In the genomic region with DNA sequence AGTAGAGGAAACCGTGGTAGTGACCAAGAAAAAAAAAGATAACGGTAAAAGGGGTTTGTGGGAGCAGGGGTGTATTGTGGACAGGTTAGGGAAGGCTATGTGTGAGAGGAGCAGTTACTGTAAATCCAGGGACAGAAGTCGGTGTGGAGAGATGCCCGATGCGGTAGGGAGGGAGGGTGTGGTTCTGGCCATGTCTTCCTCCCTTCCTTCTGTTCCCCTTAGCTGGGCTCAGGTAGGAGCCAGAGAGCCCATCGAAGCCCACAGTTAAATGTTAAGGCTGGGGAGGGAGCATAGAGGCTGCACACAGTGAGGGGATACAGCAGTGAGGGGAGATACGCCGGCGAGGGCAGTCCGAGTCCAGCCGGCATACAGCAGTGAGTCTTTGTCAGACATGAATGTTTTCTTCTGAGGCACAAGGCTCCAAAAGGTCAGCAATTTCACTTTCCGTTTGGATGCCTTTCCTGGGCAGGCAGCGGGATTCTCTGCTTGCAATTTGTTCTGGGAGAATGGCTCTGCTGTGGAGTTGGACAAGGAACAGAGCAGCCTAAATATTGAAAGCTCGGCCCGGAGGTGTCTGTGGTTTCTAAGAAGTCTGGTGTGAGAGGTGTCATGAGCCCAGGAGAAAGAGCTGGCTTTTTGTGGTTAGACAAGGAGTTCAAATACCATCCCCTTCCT, we compare ENCODE assay signal across 25 mouse cellular contexts.
A peak's percentile ranks its signal among the peaks of the same experiment; 100 is the strongest.
DNase-seq lines count a peak whose midpoint lies in the region; ATAC-seq lines count a peak whose summit lies in the region.
"Had no signal": no experiment of that assay in that cellular context is flagged by ENCODE, and none has a peak within 500 bp of the region (broad histone marks: within the 10 kb centered on the region; RNA-seq: fewer than 3 reads in every experiment).

No protein-coding gene starts in this region.

- 0 out of 2 replicates have a peak overlapping the region, but pooled peaks have one; percentile 17 for H3K9ac ChIP-seq in hindbrain, embryonic 16.5 days (ENCODE audit: low read depth, low read length)
- no peak overlapping the region for H3K9ac ChIP-seq in hindbrain, embryonic 13.5 days
- H3K9ac ChIP-seq: embryonic facial prominence, embryonic 12.5 days; forebrain, embryonic 12.5 days; hindbrain, embryonic 15.5 days; intestine, embryonic 15.5 days; limb, embryonic 15.5 days; liver, embryonic 14.5 days; lung, embryonic 14.5 days had no signal

- H3K4me1 ChIP-seq in hindbrain, embryonic 16.5 days (ENCODE audit: control insufficient read depth, insufficient read depth, low read depth, low read length): no peaks in the 10 kb centered on the region
- no peaks in the 10 kb centered on the region for H3K4me1 ChIP-seq in hindbrain, embryonic 13.5 days (replicated peaks)
- H3K4me1 ChIP-seq: embryonic facial prominence, embryonic 12.5 days; forebrain, embryonic 12.5 days; hindbrain, embryonic 15.5 days; intestine, embryonic 15.5 days; limb, embryonic 15.5 days had no signal

- no peak overlapping the region for H3K4me3 ChIP-seq in hindbrain, embryonic 16.5 days (ENCODE audit: low read length)
- H3K4me3 ChIP-seq in hindbrain, embryonic 13.5 days: no peak overlapping the region
- H3K4me3 ChIP-seq: embryonic facial prominence, embryonic 12.5 days; forebrain, embryonic 12.5 days; gastrocnemius, adult 2 months; hindbrain, embryonic 15.5 days; intestine, embryonic 15.5 days; left cerebral cortex, adult 2 months; limb, embryonic 15.5 days had no signal

- H3K4me2 ChIP-seq in hindbrain, embryonic 16.5 days (ENCODE audit: low read length): no peak overlapping the region
- no peak overlapping the region for H3K4me2 ChIP-seq in hindbrain, embryonic 13.5 days
- H3K4me2 ChIP-seq: embryonic facial prominence, embryonic 12.5 days; forebrain, embryonic 12.5 days; hindbrain, embryonic 15.5 days; intestine, embryonic 15.5 days; limb, embryonic 15.5 days; lung, embryonic 14.5 days had no signal

- no peak for ATAC-seq in hindbrain, embryonic 16.5 days
- no peak for ATAC-seq in hindbrain, embryonic 13.5 days (ENCODE audit: low FRiP score)
- ATAC-seq: CD4-positive, CD25-positive, alpha-beta regulatory T cell, adult 4 months; intestine, embryonic 15.5 days; Patski had no signal

- H3K27ac ChIP-seq in hindbrain, embryonic 16.5 days (ENCODE audit: low read depth, low read length): no peak overlapping the region
- no peak overlapping the region for H3K27ac ChIP-seq in hindbrain, embryonic 13.5 days
- H3K27ac ChIP-seq: embryonic facial prominence, embryonic 12.5 days; forebrain, embryonic 12.5 days; gastrocnemius, adult 2 months; hindbrain, embryonic 15.5 days; intestine, embryonic 15.5 days; left cerebral cortex, adult 2 months; limb, embryonic 15.5 days; liver, embryonic 14.5 days had no signal

- intact Hi-C loops in left cerebral cortex, postnatal 4 days (cut with DNase I): no loop called here

- DNase-seq in kidney, postnatal 36 days: peak; percentile 5 to 19
- DNase-seq in kidney, adult 9 months: no peak
- DNase-seq in cerebellum, adult 9-10 months: peak; percentile 12
- DNase-seq in retina, embryonic 14.5 days (ENCODE audit: low spot score): no peak
- DNase-seq in left cerebral cortex, postnatal 4 days: no peak
- DNase-seq: adrenal gland, adult 2 months; gastrocnemius, adult 2 months; heart, postnatal 4 days; lung, embryonic 14.5 days; lung, postnatal 36 days; midbrain, embryonic 14.5 days; retina, postnatal 1 day; right cerebral cortex, postnatal 25 days; spleen, adult 18-20 months had no signal

- WGBS in hindbrain, embryonic 16.5 days: 74% methylated on average over 15 of the region's 15 CpGs
- WGBS in hindbrain, embryonic 13.5 days: 80% methylated on average over 15 of the region's 15 CpGs

- H3K36me3 ChIP-seq in hindbrain, embryonic 16.5 days (ENCODE audit: control insufficient read depth, insufficient read depth, low read length): no peaks in the 10 kb centered on the region
- H3K36me3 ChIP-seq in hindbrain, embryonic 13.5 days: no peaks in the 10 kb centered on the region
- H3K36me3 ChIP-seq: embryonic facial prominence, embryonic 12.5 days; forebrain, embryonic 12.5 days; hindbrain, embryonic 15.5 days; intestine, embryonic 15.5 days; limb, embryonic 15.5 days had no signal

- H3K27me3 ChIP-seq in hindbrain, embryonic 16.5 days (replicated peaks; ENCODE audit: control insufficient read depth, insufficient read depth, low read length): no peaks in the 10 kb centered on the region
- no peaks in the 10 kb centered on the region for H3K27me3 ChIP-seq in hindbrain, embryonic 13.5 days
- H3K27me3 ChIP-seq: embryonic facial prominence, embryonic 12.5 days; forebrain, embryonic 12.5 days; hindbrain, embryonic 15.5 days; intestine, embryonic 15.5 days; limb, embryonic 15.5 days; Patski had no signal

- H3K9me3 ChIP-seq in hindbrain, embryonic 16.5 days (ENCODE audit: control insufficient read depth, low read length): peaks cover 4% of the 10 kb centered on the region; the same call in 1 of the 2 replicates
- H3K9me3 ChIP-seq in hindbrain, embryonic 13.5 days: no peaks in the 10 kb centered on the region
- H3K9me3 ChIP-seq: forebrain, embryonic 12.5 days; limb, embryonic 15.5 days had no signal

Comparison
In these comparisons a context has a peak if more than half of its experiments do, and no peak if none do; other contexts are left out.
1. DNase-seq: peak in kidney, postnatal 36 days (2 of 2) and cerebellum, adult 9-10 months (single experiment); none in kidney, adult 9 months (single experiment), retina, embryonic 14.5 days (single experiment) and left cerebral cortex, postnatal 4 days (single experiment).